Mouse (Mus musculus): Measurements from ENCODE around the gene Wnt6.

GRCm38 (mm10) chr1:74816612-74817199 is 45.0 kb downstream of the Wnt6 start:
- TF ChIP-seq CTCF (IDR thresholded peaks at IDR 0.05; ENCODE audit: borderline replicate concordance, extremely low read depth, insufficient read depth, insufficient read length) (no peak), POLR2A (IDR thresholded peaks at IDR 0.05; ENCODE audit: borderline replicate concordance, extremely low read depth, insufficient read depth, insufficient read length, poor library complexity, severe bottlenecking) (peak; percentile 67; the same call in 1 of the 2 replicates)

All from brain, embryonic 14.5 days (tissue).